Mouse (Mus musculus) ovary, adult 10 weeks (tissue): Measurements from ENCODE around the gene Cpsf7. TPM values are rescaled to one million over a fixed set of nuclear protein-coding genes. Genes with fewer than 3 reads are reported as not detected.

Experiments used
- polyA plus RNA-seq: library from polyadenylated mRNA; stranded (reverse); fragments of 350-450 nt; fragmentation: Illumina TruSeq; extraction: RNeasy Lipid Tissue Mini Kit (QIAGEN cat#74804); gene quantifications from one replicate; pipeline ENCODE4 v1.2.3, GENCODE M21; 2014

The Cpsf7 gene
- 60.6 TPM for polyA plus RNA-seq

GRCm38 (mm10) chr19:10525106-10525901 lies at the start of gene Cpsf7:
Cpsf7 (plus strand) TSS chr19:10525266.

GRCm38 (mm10) chr19:10482703-10483102 lies 42.4 kb upstream of the Cpsf7 start, which contains the start of gene Ppp1r32:
Ppp1r32 (minus strand) TSS chr19:10482928.

DNA sequence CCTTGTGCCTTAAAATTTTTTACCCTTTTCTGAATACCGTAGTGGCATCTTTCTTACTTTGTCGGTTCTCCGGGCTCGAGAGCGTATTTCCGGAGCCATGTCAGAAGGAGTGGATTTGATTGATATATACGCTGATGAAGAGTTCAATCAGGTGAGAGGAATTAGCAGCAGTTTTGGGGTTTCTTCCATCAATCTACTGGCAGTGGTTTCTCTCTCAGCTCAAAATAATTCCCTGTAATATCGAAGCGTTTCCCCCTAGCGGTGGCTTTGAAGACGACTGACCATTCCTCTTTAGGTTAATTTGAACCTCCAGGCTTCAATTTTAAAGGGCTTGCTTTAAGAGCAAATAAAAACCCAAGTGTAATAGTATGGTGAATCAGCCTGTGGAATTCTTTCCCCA lies 844 bp downstream of the Cpsf7 start, which contains the start of gene Sdhaf2:
TSS of gene Sdhaf2 (minus strand) at position 233 of the 400 bp plus-strand sequence.

GRCm38 (mm10) chr19:10555624-10556510 lies 30.8 kb downstream of the Cpsf7 start, which contains the start of gene Tmem216:
Tmem216 (minus strand) TSS chr19:10556238.

DNA sequence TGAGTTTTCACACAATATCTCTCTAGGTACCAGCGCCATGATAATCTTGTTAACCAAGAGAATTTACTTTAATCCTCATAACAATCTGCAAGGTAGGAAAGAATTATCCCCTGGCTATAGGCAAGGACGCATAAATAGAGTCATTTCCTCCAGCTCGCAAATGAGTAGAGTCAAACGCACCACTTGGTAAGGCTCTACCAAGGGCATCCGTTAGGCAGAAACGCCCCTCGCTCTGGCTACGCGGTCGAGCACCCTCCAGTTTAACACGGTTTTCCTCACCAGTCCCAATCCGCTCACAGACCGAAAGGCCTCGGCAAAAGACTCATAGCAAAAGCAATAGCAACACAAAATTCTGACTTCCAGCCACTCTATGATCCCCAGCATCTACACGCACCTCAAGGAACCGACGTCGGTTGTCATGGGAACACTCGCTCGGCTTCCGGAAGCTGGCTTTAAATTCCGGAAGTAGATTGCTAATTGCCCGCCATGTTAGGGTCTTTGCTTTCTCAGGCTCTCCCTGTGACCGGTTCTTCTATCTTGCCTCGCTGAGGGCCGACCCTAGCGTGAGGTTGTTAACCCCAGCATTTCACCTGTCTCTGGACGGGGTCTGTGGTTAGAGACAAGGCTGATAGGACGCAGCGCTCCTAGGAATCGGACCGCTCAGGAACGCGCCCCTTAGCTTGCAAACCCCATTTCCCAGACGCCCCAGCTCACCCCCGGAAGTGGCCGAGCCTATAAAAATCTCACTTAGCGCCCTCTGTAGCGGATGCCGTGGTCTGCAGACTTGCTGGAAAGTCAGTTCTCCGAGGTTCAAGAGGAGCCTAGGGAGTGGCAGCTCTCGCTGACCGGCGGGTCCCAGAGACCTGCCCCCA lies 51.9 kb downstream of the Cpsf7 start, which contains the start of the genes Cyb561a3 and Tmem138:
TSS of gene Cyb561a3 (plus strand) at position 483 of the 872 bp plus-strand sequence.
TSS of gene Tmem138 (minus strand) at position 673 of the 872 bp plus-strand sequence.

Other genes starting within 250 kb of the Cpsf7 start
- not detected for gene Dagla, start 220.4 kb upstream of the Cpsf7 start, polyA plus RNA-seq
- gene Syt7, start 136.2 kb upstream of the Cpsf7 start, polyA plus RNA-seq = 12.6 TPM
- gene Lrrc10b, start 67.8 kb upstream of the Cpsf7 start, polyA plus RNA-seq = 1.5 TPM
- gene Ppp1r32, start 42.3 kb upstream of the Cpsf7 start, polyA plus RNA-seq = 0.46 TPM
- 64.2 TPM for gene Sdhaf2, start 876 bp downstream of the Cpsf7 start, polyA plus RNA-seq
- 3.9 TPM for gene Tmem216, start 31.0 kb downstream of the Cpsf7 start, polyA plus RNA-seq
- 2.4 TPM for gene Cyb561a3, start 51.9 kb downstream of the Cpsf7 start, polyA plus RNA-seq
- gene Tmem138, start 52.1 kb downstream of the Cpsf7 start, polyA plus RNA-seq = 11.9 TPM
- gene Ddb1, start 80.1 kb downstream of the Cpsf7 start, polyA plus RNA-seq = 102 TPM
- gene Tkfc, start 80.4 kb downstream of the Cpsf7 start, polyA plus RNA-seq = 2.5 TPM
- gene Vwce, start 108.9 kb downstream of the Cpsf7 start, polyA plus RNA-seq = not detected
- gene Pga5, start 152.8 kb downstream of the Cpsf7 start, polyA plus RNA-seq = not detected
- gene Vps37c, start 163.5 kb downstream of the Cpsf7 start, polyA plus RNA-seq = 1.8 TPM
- gene Cd5, start 213.7 kb downstream of the Cpsf7 start, polyA plus RNA-seq = not detected